Mouse (Mus musculus) heart, embryonic 14.5 days (tissue): ENCODE measurements around the gene Zfp169. TPM values are rescaled to one million over a fixed set of nuclear protein-coding genes. Genes with fewer than 3 reads are reported as not detected.

Source experiments
- microRNA counts: library from miRNA; unstranded; fragments of <30 nt; microRNA quantifications from one replicate; lab custom pipeline; 2016
- microRNA-seq: library from miRNA; unstranded; fragments of <30 nt; microRNA quantifications from one replicate; pipeline ENCODE4, GENCODE M21; 2016
- polyA plus RNA-seq: library from polyadenylated mRNA; unstranded; fragments of >200 nt; fragmentation: Nextera tagmentation; extraction: Ambion mirVana; gene quantifications from 2 replicates; pipeline ENCODE4 v1.2.1, GENCODE M21; 2014

Gene Zfp169
- polyA plus RNA-seq, 1 experiment from 2014 or later, result 3.3 TPM

MicroRNA genes within 50 kb of the gene (microRNA counts, 519-probe panel; counts per million panel counts)
- 8,834 counts per million, percentile 100 among the panel's probes with 10 or more counts for microRNA mmu-let-7a (lab: Ali Mortazavi, UCI)
- microRNA mmu-let-7d (lab: Ali Mortazavi, UCI), result 8,770 counts per million, percentile 99 among the panel's probes with 10 or more counts
- 7,675 counts per million, percentile 96 among the panel's probes with 10 or more counts for microRNA mmu-let-7f (lab: Ali Mortazavi, UCI)

Small RNA genes lying within 50 kb of the gene (microRNA-seq; reads per million reads assigned to microRNA genes)
- gene Gm24111 (not detected), gene Mirlet7a-1 (119 reads per million, percentile 54 among the genes with 10 or more reads in this experiment), gene Mirlet7d (17,218 reads per million, percentile 96 among the genes with 10 or more reads in this experiment), gene Mirlet7f-1 (not detected)

Other genes starting within 250 kb of the Zfp169 start
- 0.27 and 0.80 TPM in 2 replicates for gene A830005F24Rik, start 119 bp upstream of the Zfp169 start, polyA plus RNA-seq
- gene Ptpdc1, start 112.2 kb upstream of the Zfp169 start, polyA plus RNA-seq, result 7.1 and 8.6 TPM in 2 replicates
- gene Barx1, start 149.5 kb upstream of the Zfp169 start, polyA plus RNA-seq, result 0.57 TPM in 1 of 2 replicates, not detected in the other